Mouse (Mus musculus): ENCODE results near the gene Dact3. TPM values are rescaled to one million over a fixed set of nuclear protein-coding genes. Genes with fewer than 3 reads are reported as not detected.

The Dact3 gene
- polyA plus RNA-seq, 1 experiment, result 5.3 TPM

GRCm38 (mm10) chr7:16909909-16910308 is 34.8 kb downstream of the Dact3 start:
- Histone ChIP-seq H3K27me3 (ENCODE audit: control insufficient read depth, insufficient read depth, insufficient read length) (no peaks in the 10 kb centered on the region), H3ac (ENCODE audit: control insufficient read depth, insufficient read length, low read depth) (peak overlapping the region; percentile 36), H3K36me3 (ENCODE audit: control insufficient read depth, insufficient read depth) (peaks cover 3% of the 10 kb centered on the region), H3K79me2 (ENCODE audit: control insufficient read depth, insufficient read depth) (peaks cover 23% of the 10 kb centered on the region), H3K79me3 (ENCODE audit: low read depth) (peaks cover 5% of the 10 kb centered on the region), H3K4me3 (ENCODE audit: insufficient read depth, poor library complexity, severe bottlenecking) (peak overlapping the region; percentile 18)
- TF ChIP-seq MYOD1 (IDR thresholded peaks at IDR 0.05; ENCODE audit: control insufficient read depth, insufficient read length, low read depth), result no peak
- TF ChIP-seq USF1 (IDR thresholded peaks at IDR 0.05; ENCODE audit: low read depth), result no peak

- H3ac ChIP-seq (ENCODE audit: control insufficient read depth, insufficient read length, low read depth), result no peak overlapping the region
- peaks cover 5% of the 10 kb centered on the region for H3K79me3 ChIP-seq (ENCODE audit: low read depth)
- H3K79me2 ChIP-seq (ENCODE audit: control insufficient read depth, insufficient read depth), result peaks cover 16% of the 10 kb centered on the region
- no peaks in the 10 kb centered on the region for H3K27me3 ChIP-seq (ENCODE audit: control insufficient read depth, insufficient read depth, insufficient read length)
- peaks cover 9% of the 10 kb centered on the region for H3K36me3 ChIP-seq (ENCODE audit: control insufficient read depth, insufficient read depth)
- no peak overlapping the region for H3K4me3 ChIP-seq (ENCODE audit: insufficient read depth, poor library complexity, severe bottlenecking)
- TF ChIP-seq CTCF (IDR thresholded peaks at IDR 0.05; ENCODE audit: control insufficient read depth, insufficient read depth, insufficient read length) (no peak), MYOG (IDR thresholded peaks at IDR 0.05; ENCODE audit: control insufficient read depth, extremely low read depth, insufficient read length) (no peak), FOSL1 (IDR thresholded peaks at IDR 0.05; ENCODE audit: insufficient read depth, low read length, poor library complexity, severe bottlenecking) (no peak), USF1 (IDR thresholded peaks at IDR 0.05; ENCODE audit: low read depth) (no peak), CEBPB (IDR thresholded peaks at IDR 0.05; ENCODE audit: low read depth) (peak; percentile 48), MYOD1 (IDR thresholded peaks at IDR 0.05; ENCODE audit: control insufficient read depth, insufficient read length, low read depth) (no peak), MAX (IDR thresholded peaks at IDR 0.05) (no peak)
These were observed 36.8 kb downstream of the Dact3 start for GRCm38 (mm10) chr7:16911904-16912303.

- Histone ChIP-seq H3K4me3 (ENCODE audit: insufficient read depth, poor library complexity, severe bottlenecking) (no peak overlapping the region), H3K79me3 (ENCODE audit: low read depth) (peaks cover 3% of the 10 kb centered on the region), H3K79me2 (ENCODE audit: control insufficient read depth, insufficient read depth) (peaks cover 13% of the 10 kb centered on the region), H3K36me3 (ENCODE audit: control insufficient read depth, insufficient read depth) (peaks cover 13% of the 10 kb centered on the region), H3K27me3 (ENCODE audit: control insufficient read depth, insufficient read depth, insufficient read length) (no peaks in the 10 kb centered on the region), H3ac (ENCODE audit: control insufficient read depth, insufficient read length, low read depth) (no peak overlapping the region)
- TF ChIP-seq CEBPB (IDR thresholded peaks at IDR 0.05; ENCODE audit: low read depth) (peak; percentile 85), MAX (IDR thresholded peaks at IDR 0.05) (peak; percentile 20), FOSL1 (IDR thresholded peaks at IDR 0.05; ENCODE audit: insufficient read depth, low read length, poor library complexity, severe bottlenecking) (no peak), CTCF (IDR thresholded peaks at IDR 0.05; ENCODE audit: control insufficient read depth, insufficient read depth, insufficient read length) (no peak)
These were observed 37.2 kb downstream of the Dact3 start for GRCm38 (mm10) chr7:16912360-16912759.

GRCm38 (mm10) chr7:16913806-16914452 is 38.8 kb downstream of the Dact3 start:
- TF ChIP-seq CTCF (IDR thresholded peaks at IDR 0.05; ENCODE audit: control insufficient read depth, insufficient read depth, insufficient read length), result peak; percentile 58
- TF ChIP-seq MYOG (IDR thresholded peaks at IDR 0.05; ENCODE audit: control insufficient read depth, extremely low read depth, insufficient read length), result no peak
- Histone ChIP-seq H3K36me3 (ENCODE audit: control insufficient read depth, insufficient read depth) (peaks cover 29% of the 10 kb centered on the region), H3ac (ENCODE audit: control insufficient read depth, insufficient read length, low read depth) (no peak overlapping the region), H3K79me3 (ENCODE audit: low read depth) (peaks cover 2% of the 10 kb centered on the region), H3K27me3 (ENCODE audit: control insufficient read depth, insufficient read depth, insufficient read length) (no peaks in the 10 kb centered on the region), H3K4me3 (ENCODE audit: insufficient read depth, poor library complexity, severe bottlenecking) (no peak overlapping the region), H3K79me2 (ENCODE audit: control insufficient read depth, insufficient read depth) (peaks cover 7% of the 10 kb centered on the region)

- no peak overlapping the region for H3K4me3 ChIP-seq (ENCODE audit: insufficient read depth, poor library complexity, severe bottlenecking)
- peaks cover 6% of the 10 kb centered on the region for H3K79me2 ChIP-seq (ENCODE audit: control insufficient read depth, insufficient read depth)
- no peak overlapping the region for H3ac ChIP-seq (ENCODE audit: control insufficient read depth, insufficient read length, low read depth)
- H3K27me3 ChIP-seq (ENCODE audit: control insufficient read depth, insufficient read depth, insufficient read length), result no peaks in the 10 kb centered on the region
- H3K79me3 ChIP-seq (ENCODE audit: low read depth), result peaks cover 2% of the 10 kb centered on the region
- TF ChIP-seq MAX (IDR thresholded peaks at IDR 0.05) (no peak), USF1 (IDR thresholded peaks at IDR 0.05; ENCODE audit: low read depth) (no peak)
- peaks cover 29% of the 10 kb centered on the region for H3K36me3 ChIP-seq (ENCODE audit: control insufficient read depth, insufficient read depth)
These were observed 39.6 kb downstream of the Dact3 start for GRCm38 (mm10) chr7:16914453-16915343.

All from C2C12 (cell line).